Comparison of ENCODE assay signal across 7 mouse cellular contexts in the genomic region with DNA sequence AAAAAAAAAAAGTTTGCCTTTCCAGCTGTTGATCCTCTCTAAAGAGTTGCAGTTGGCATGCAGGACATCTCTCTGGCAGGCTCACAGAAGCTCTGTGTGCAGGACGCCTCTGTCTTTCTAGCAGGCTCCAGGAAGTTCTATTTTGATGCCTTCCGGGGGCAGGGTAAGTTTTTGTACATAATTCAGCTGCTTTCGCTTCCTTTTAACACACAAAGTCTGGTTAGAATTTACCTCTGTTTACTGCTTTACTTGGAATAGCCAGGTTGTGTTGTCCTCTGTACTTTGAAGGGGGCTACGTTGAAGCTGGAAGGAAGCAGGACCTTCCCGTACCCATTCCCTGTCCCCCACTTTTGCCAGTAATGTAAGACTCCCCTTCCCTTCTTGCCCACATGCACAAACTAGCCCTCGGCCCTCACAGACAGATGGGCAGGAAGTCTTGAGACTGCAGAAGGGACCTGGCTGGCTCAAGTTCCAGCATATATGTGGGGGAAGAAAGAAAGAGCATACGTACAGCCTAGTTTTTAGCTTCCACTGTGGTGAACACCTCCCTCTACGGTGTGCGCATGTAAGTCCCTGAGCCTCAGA.
DNase-seq lines count a peak whose midpoint lies in the region; ATAC-seq and TF ChIP-seq lines count a peak whose summit lies in the region.

No protein-coding gene starts in this region.

- H3K36me3 ChIP-seq in embryonic facial prominence, embryonic 14.5 days (ENCODE audit: control insufficient read depth, insufficient read depth, low read length): no peaks in the 10 kb centered on the region
- H3K36me3 ChIP-seq in kidney, postnatal 0 days (ENCODE audit: insufficient read depth, low read length): no peaks in the 10 kb centered on the region
- no peaks in the 10 kb centered on the region for H3K36me3 ChIP-seq in neural tube, embryonic 15.5 days

- no peak for TF ChIP-seq CTCF in kidney, postnatal 0 days (IDR thresholded peaks at IDR 0.05; ENCODE audit: low read depth)
- no peak for TF ChIP-seq CTCF in cerebellum, adult 2 months (IDR thresholded peaks at IDR 0.05; ENCODE audit: borderline replicate concordance, insufficient read depth, low read depth, low read length)

- 59% methylated on average over 9 of the region's 9 CpGs for WGBS in embryonic facial prominence, embryonic 14.5 days
- 58% methylated on average over 9 of the region's 9 CpGs for WGBS in kidney, postnatal 0 days
- 82% methylated on average over 9 of the region's 9 CpGs for WGBS in neural tube, embryonic 15.5 days
- 70% methylated on average over 9 of the region's 9 CpGs for WGBS in cerebellum, adult 2 months

- H3K27me3 ChIP-seq in embryonic facial prominence, embryonic 14.5 days (replicated peaks; ENCODE audit: control insufficient read depth, insufficient read depth, low read length): no peaks in the 10 kb centered on the region
- no peaks in the 10 kb centered on the region for H3K27me3 ChIP-seq in kidney, postnatal 0 days (ENCODE audit: insufficient read depth, low read length)
- no peaks in the 10 kb centered on the region for H3K27me3 ChIP-seq in neural tube, embryonic 15.5 days (replicated peaks)
- H3K27me3 ChIP-seq in cerebellum, adult 2 months (ENCODE audit: control insufficient read depth, insufficient read depth, low read length): no peaks in the 10 kb centered on the region

- no peak overlapping the region for H3K9ac ChIP-seq in embryonic facial prominence, embryonic 14.5 days (ENCODE audit: low read depth, low read length)
- H3K9ac ChIP-seq in kidney, postnatal 0 days (ENCODE audit: low read depth, low read length): no peak overlapping the region
- no peak overlapping the region for H3K9ac ChIP-seq in neural tube, embryonic 15.5 days (replicated peaks)

- H3K27ac ChIP-seq in embryonic facial prominence, embryonic 14.5 days (replicated peaks; ENCODE audit: low read depth, low read length): peak overlapping the region; percentile 61
- peak overlapping the region; percentile 31 for H3K27ac ChIP-seq in kidney, postnatal 0 days
- no peak overlapping the region for H3K27ac ChIP-seq in neural tube, embryonic 15.5 days (replicated peaks)
- H3K27ac ChIP-seq in cerebellum, adult 2 months (ENCODE audit: insufficient read depth, low read length): no peak overlapping the region

- H3K4me2 ChIP-seq in embryonic facial prominence, embryonic 14.5 days (ENCODE audit: low read depth, low read length): no peak overlapping the region
- no peak overlapping the region for H3K4me2 ChIP-seq in kidney, postnatal 0 days (ENCODE audit: low read length)
- H3K4me2 ChIP-seq in neural tube, embryonic 15.5 days: no peak overlapping the region

- peak; percentile 58 for DNase-seq in embryonic facial prominence, embryonic 14.5 days (ENCODE audit: low spot score)
- peak; percentile 60 for DNase-seq in kidney, postnatal 0 days (ENCODE audit: low spot score)
- peak; percentile 39 for DNase-seq in thymus, postnatal 4 days
- no peak for DNase-seq in cerebellum, adult 2 months

- ATAC-seq in CD4-positive, CD25-positive, alpha-beta regulatory T cell, adult 4 months: peak; percentile 73
- no peak for ATAC-seq in embryonic facial prominence, embryonic 14.5 days (ENCODE audit: low read depth)
- no peak for ATAC-seq in kidney, postnatal 0 days (replicated peaks; ENCODE audit: low FRiP score, low read depth)
- peak; percentile 50 for ATAC-seq in megakaryocyte progenitor cell, adult 5-6 weeks (replicated peaks; ENCODE audit: poor library complexity)
- ATAC-seq in neural tube, embryonic 15.5 days (ENCODE audit: low FRiP score): no peak

- peaks cover 16% of the 10 kb centered on the region for H3K4me1 ChIP-seq in embryonic facial prominence, embryonic 14.5 days (ENCODE audit: control insufficient read depth, insufficient read depth, low read length)
- peaks cover 4% of the 10 kb centered on the region; the same call in 1 of the 2 replicates for H3K4me1 ChIP-seq in kidney, postnatal 0 days (replicated peaks; ENCODE audit: insufficient read depth, low read length)
- H3K4me1 ChIP-seq in neural tube, embryonic 15.5 days: peaks cover 31% of the 10 kb centered on the region
- H3K4me1 ChIP-seq in cerebellum, adult 2 months (ENCODE audit: control insufficient read depth, insufficient read depth, low read length): peaks cover 9% of the 10 kb centered on the region

- H3K9me3 ChIP-seq in embryonic facial prominence, embryonic 14.5 days (ENCODE audit: control insufficient read depth, low read length): no peaks in the 10 kb centered on the region
- H3K9me3 ChIP-seq in kidney, postnatal 0 days (replicated peaks; ENCODE audit: low read length): no peaks in the 10 kb centered on the region
- no peaks in the 10 kb centered on the region for H3K9me3 ChIP-seq in neural tube, embryonic 15.5 days (replicated peaks)

- H3K4me3 ChIP-seq in embryonic facial prominence, embryonic 14.5 days (ENCODE audit: low read depth, low read length): no peak overlapping the region
- no peak overlapping the region for H3K4me3 ChIP-seq in kidney, postnatal 0 days (replicated peaks; ENCODE audit: low read depth, low read length)
- no peak overlapping the region for H3K4me3 ChIP-seq in neural tube, embryonic 15.5 days (replicated peaks)
- H3K4me3 ChIP-seq in cerebellum, adult 2 months (replicated peaks; ENCODE audit: insufficient read depth, low read depth, low read length): no peak overlapping the region

- TF ChIP-seq POLR2A in cerebellum, adult 2 months (IDR thresholded peaks at IDR 0.05; ENCODE audit: borderline replicate concordance, insufficient read depth, low read length): no peak

Comparison
In these comparisons a context has a peak if more than half of its experiments do, and no peak if none do; other contexts are left out.
1. ATAC-seq: peak in CD4-positive, CD25-positive, alpha-beta regulatory T cell, adult 4 months (single experiment) and megakaryocyte progenitor cell, adult 5-6 weeks (single experiment); none in embryonic facial prominence, embryonic 14.5 days (single experiment), kidney, postnatal 0 days (single experiment) and neural tube, embryonic 15.5 days (single experiment).
2. DNase-seq: peak in embryonic facial prominence, embryonic 14.5 days (single experiment), kidney, postnatal 0 days (single experiment) and thymus, postnatal 4 days (single experiment); none in cerebellum, adult 2 months (0 of 2).
3. H3K27ac ChIP-seq: peak in embryonic facial prominence, embryonic 14.5 days (single experiment) and kidney, postnatal 0 days (single experiment); none in neural tube, embryonic 15.5 days (single experiment) and cerebellum, adult 2 months (single experiment).